Mouse (Mus musculus): Measurements from ENCODE around the gene Gse1.
A peak's percentile ranks its signal among the peaks of the same experiment; 100 is the strongest.

The Gse1 gene

GRCm38 (mm10) chr8:120250750-120251410 lies 22.6 kb downstream of the Gse1 start:
- Histone ChIP-seq H3K4me3 (replicated peaks; ENCODE audit: low read length) (peak overlapping the region; percentile 7; the same call in 1 of the 2 replicates), H3K4me1 (replicated peaks; ENCODE audit: low read depth, low read length) (peaks cover 55% of the 10 kb centered on the region), H3K36me3 (ENCODE audit: insufficient read depth, low read length) (no peaks in the 10 kb centered on the region), H3K27me3 (ENCODE audit: insufficient read depth, low read length) (peaks cover 7% of the 10 kb centered on the region; the same call in 1 of the 2 replicates), H3K9me3 (ENCODE audit: low read length) (peaks cover 6% of the 10 kb centered on the region; the same call in 1 of the 2 replicates)
- TF ChIP-seq POU5F1 (IDR thresholded peaks at IDR 0.05; ENCODE audit: borderline replicate concordance, low read length) (no peak), NANOG (IDR thresholded peaks at IDR 0.05; ENCODE audit: borderline replicate concordance, low read length) (no peak), CTCF (conservative IDR thresholded peaks at IDR 0.05; ENCODE audit: low read length) (no peak)

- H3K27me3 ChIP-seq (ENCODE audit: insufficient read depth, low read length), result peaks cover 7% of the 10 kb centered on the region; the same call in 1 of the 2 replicates
- H3K9me3 ChIP-seq (ENCODE audit: low read length), result peaks cover 6% of the 10 kb centered on the region; the same call in 1 of the 2 replicates
- no peaks in the 10 kb centered on the region for H3K36me3 ChIP-seq (ENCODE audit: insufficient read depth, low read length)
- TF ChIP-seq CTCF (conservative IDR thresholded peaks at IDR 0.05; ENCODE audit: low read length) (no peak), POU5F1 (IDR thresholded peaks at IDR 0.05; ENCODE audit: borderline replicate concordance, low read length) (no peak), NANOG (IDR thresholded peaks at IDR 0.05; ENCODE audit: borderline replicate concordance, low read length) (no peak)
- peak overlapping the region; percentile 7; the same call in 1 of the 2 replicates for H3K4me3 ChIP-seq (replicated peaks; ENCODE audit: low read length)
- peaks cover 61% of the 10 kb centered on the region for H3K4me1 ChIP-seq (replicated peaks; ENCODE audit: low read depth, low read length)
Measured at GRCm38 (mm10) chr8:120251411-120252035, 23.3 kb downstream of the Gse1 start.

DNA sequence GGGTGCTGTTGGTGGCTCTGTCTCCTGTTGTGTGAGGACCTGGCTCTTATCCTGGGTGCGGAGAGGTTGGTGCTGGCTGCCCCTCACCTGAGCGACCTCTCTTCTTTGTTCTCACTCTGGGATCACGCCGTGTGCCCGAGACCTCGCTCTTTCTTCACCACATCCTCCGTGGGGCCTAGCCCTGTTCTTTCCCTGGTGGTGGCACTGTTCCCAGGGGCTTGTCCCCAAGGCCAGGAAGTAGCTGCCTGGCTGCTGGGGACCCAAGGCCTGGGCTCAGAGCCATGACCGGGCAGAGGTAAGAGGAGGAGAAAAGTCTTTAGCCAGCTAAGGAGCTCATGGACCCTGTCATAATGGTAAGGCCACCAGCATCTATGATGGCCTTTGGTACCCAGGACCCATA lies 25.4 kb downstream of the Gse1 start:
- TF ChIP-seq POU5F1 (IDR thresholded peaks at IDR 0.05; ENCODE audit: borderline replicate concordance, low read length), result no peak
- no peak for TF ChIP-seq CTCF (conservative IDR thresholded peaks at IDR 0.05; ENCODE audit: low read length)
- no peak for TF ChIP-seq NANOG (IDR thresholded peaks at IDR 0.05; ENCODE audit: borderline replicate concordance, low read length)
- Histone ChIP-seq H3K36me3 (ENCODE audit: insufficient read depth, low read length) (no peaks in the 10 kb centered on the region), H3K27me3 (ENCODE audit: insufficient read depth, low read length) (peaks cover 13% of the 10 kb centered on the region), H3K4me1 (replicated peaks; ENCODE audit: low read depth, low read length) (peaks cover 81% of the 10 kb centered on the region), H3K9me3 (ENCODE audit: low read length) (no peaks in the 10 kb centered on the region), H3K4me3 (replicated peaks; ENCODE audit: low read length) (no peak overlapping the region)

GRCm38 (mm10) chr8:120255406-120255987 lies 27.2 kb downstream of the Gse1 start:
- no peak for TF ChIP-seq CTCF (conservative IDR thresholded peaks at IDR 0.05; ENCODE audit: low read length)
- TF ChIP-seq POU5F1 (IDR thresholded peaks at IDR 0.05; ENCODE audit: borderline replicate concordance, low read length), result no peak
- no peak for TF ChIP-seq NANOG (IDR thresholded peaks at IDR 0.05; ENCODE audit: borderline replicate concordance, low read length)
- Histone ChIP-seq H3K4me3 (replicated peaks; ENCODE audit: low read length) (no peak overlapping the region), H3K4me1 (replicated peaks; ENCODE audit: low read depth, low read length) (peaks cover 85% of the 10 kb centered on the region), H3K27me3 (ENCODE audit: insufficient read depth, low read length) (peaks cover 29% of the 10 kb centered on the region), H3K36me3 (ENCODE audit: insufficient read depth, low read length) (no peaks in the 10 kb centered on the region), H3K9me3 (ENCODE audit: low read length) (no peaks in the 10 kb centered on the region)

DNA sequence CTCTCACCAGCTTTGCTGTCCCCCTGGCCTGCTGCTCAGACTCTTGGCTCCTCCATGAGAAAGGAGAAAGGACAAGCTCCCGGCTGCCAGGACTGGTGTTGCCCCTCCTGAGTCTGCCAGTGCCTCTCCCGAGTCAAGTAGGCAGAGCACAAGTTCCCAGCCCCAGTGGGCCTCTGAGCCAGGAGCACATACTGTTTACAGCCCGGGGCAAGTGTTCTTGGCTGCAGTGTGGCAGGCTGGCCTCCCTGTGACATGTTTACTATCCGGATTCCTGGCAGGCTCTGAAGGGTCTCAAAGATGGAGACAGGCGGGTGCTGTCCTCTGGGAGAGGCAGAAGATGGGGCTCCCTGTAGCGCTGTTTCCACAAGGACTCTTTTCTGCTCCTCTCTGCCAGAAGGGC lies 28.7 kb downstream of the Gse1 start:
- TF ChIP-seq NANOG (IDR thresholded peaks at IDR 0.05; ENCODE audit: borderline replicate concordance, low read length) (no peak), POU5F1 (IDR thresholded peaks at IDR 0.05; ENCODE audit: borderline replicate concordance, low read length) (no peak), CTCF (conservative IDR thresholded peaks at IDR 0.05; ENCODE audit: low read length) (no peak)
- H3K9me3 ChIP-seq (ENCODE audit: low read length), result no peaks in the 10 kb centered on the region
- peak overlapping the region; percentile 17 for H3K4me3 ChIP-seq (replicated peaks; ENCODE audit: low read length)
- H3K27me3 ChIP-seq (ENCODE audit: insufficient read depth, low read length), result peaks cover 36% of the 10 kb centered on the region
- no peaks in the 10 kb centered on the region for H3K36me3 ChIP-seq (ENCODE audit: insufficient read depth, low read length)
- H3K4me1 ChIP-seq (replicated peaks; ENCODE audit: low read depth, low read length), result peaks cover 84% of the 10 kb centered on the region

GRCm38 (mm10) chr8:120259206-120259605 lies 30.9 kb downstream of the Gse1 start:
- TF ChIP-seq CTCF (conservative IDR thresholded peaks at IDR 0.05; ENCODE audit: low read length), result no peak
- H3K27me3 ChIP-seq (ENCODE audit: insufficient read depth, low read length), result peaks cover 52% of the 10 kb centered on the region
- no peaks in the 10 kb centered on the region for H3K9me3 ChIP-seq (ENCODE audit: low read length)
- peaks cover 91% of the 10 kb centered on the region for H3K4me1 ChIP-seq (replicated peaks; ENCODE audit: low read depth, low read length)
- H3K36me3 ChIP-seq (ENCODE audit: insufficient read depth, low read length), result no peaks in the 10 kb centered on the region
- H3K4me3 ChIP-seq (replicated peaks; ENCODE audit: low read length), result peak overlapping the region; percentile 32

- H3K27me3 ChIP-seq (ENCODE audit: insufficient read depth, low read length), result peaks cover 55% of the 10 kb centered on the region
- TF ChIP-seq POU5F1 (IDR thresholded peaks at IDR 0.05; ENCODE audit: borderline replicate concordance, low read length), result no peak
- no peak overlapping the region for H3K4me3 ChIP-seq (replicated peaks; ENCODE audit: low read length)
- H3K36me3 ChIP-seq (ENCODE audit: insufficient read depth, low read length), result no peaks in the 10 kb centered on the region
- H3K4me1 ChIP-seq (replicated peaks; ENCODE audit: low read depth, low read length), result peaks cover 91% of the 10 kb centered on the region
- H3K9me3 ChIP-seq (ENCODE audit: low read length), result no peaks in the 10 kb centered on the region
Measured at GRCm38 (mm10) chr8:120260677-120261076, 32.4 kb downstream of the Gse1 start.

DNA sequence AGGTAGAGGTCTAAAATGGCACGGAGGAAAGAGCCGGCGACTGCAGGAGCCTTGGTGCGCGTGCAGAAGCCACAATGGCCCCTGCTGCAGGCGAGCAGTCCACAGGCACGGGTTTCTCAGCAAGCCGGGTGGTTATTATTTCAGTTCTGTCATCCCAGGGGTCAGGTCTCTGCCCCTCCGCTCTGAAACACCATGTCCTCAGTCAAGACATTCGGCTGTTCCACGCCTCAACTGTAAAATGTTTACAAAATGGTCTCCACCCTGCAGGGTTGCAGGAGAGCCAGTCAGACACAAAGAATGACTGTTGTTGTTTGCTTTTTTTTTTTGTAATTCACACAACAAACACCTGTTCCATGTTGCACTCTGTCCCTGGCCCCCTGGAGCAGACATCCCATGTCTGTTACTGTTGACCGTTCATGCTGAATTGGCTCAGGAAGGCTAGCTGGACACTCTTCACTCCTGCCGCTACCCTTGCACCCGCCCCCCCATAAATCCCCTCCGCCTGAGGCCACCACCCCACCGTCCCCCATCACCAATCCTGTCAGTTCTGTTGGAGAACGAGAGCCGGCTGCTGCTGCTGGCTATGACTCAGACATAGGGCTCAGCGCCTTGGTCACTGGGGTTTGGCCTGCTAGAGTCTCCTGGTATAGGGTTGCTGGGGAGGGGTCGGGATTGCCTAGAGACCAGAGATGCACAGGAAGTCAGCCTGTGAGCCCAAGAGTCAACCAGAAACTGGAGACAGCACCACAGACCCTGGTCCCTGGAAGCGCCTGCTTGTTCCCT lies 33.3 kb downstream of the Gse1 start:
- no peak for TF ChIP-seq NANOG (IDR thresholded peaks at IDR 0.05; ENCODE audit: borderline replicate concordance, low read length)
- TF ChIP-seq CTCF (conservative IDR thresholded peaks at IDR 0.05; ENCODE audit: low read length), result no peak
- TF ChIP-seq POU5F1 (IDR thresholded peaks at IDR 0.05; ENCODE audit: borderline replicate concordance, low read length), result no peak
- no peak overlapping the region for H3K4me3 ChIP-seq (replicated peaks; ENCODE audit: low read length)
- peaks cover 57% of the 10 kb centered on the region for H3K27me3 ChIP-seq (ENCODE audit: insufficient read depth, low read length)
- no peaks in the 10 kb centered on the region for H3K36me3 ChIP-seq (ENCODE audit: insufficient read depth, low read length)
- H3K4me1 ChIP-seq (replicated peaks; ENCODE audit: low read depth, low read length), result peaks cover 88% of the 10 kb centered on the region
- H3K9me3 ChIP-seq (ENCODE audit: low read length), result no peaks in the 10 kb centered on the region

Data from E14TG2a.4 (cell line).